Mouse (Mus musculus): ENCODE data around the gene Mllt3.

The Mllt3 gene

GRCm38 (mm10) chr4:88033216-88033653 lies at the start of gene Mllt3:
Mllt3 (minus strand) TSS chr4:88033364.
- no peaks in the 10 kb centered on the region for H3K9me3 ChIP-seq (ENCODE audit: low read length)
- peaks cover 50% of the 10 kb centered on the region for H3K27me3 ChIP-seq (ENCODE audit: insufficient read depth, low read length)
- peaks cover 19% of the 10 kb centered on the region for H3K4me1 ChIP-seq (replicated peaks; ENCODE audit: low read depth, low read length)
- TF ChIP-seq POU5F1 (IDR thresholded peaks at IDR 0.05; ENCODE audit: borderline replicate concordance, low read length): no peak
- H3K36me3 ChIP-seq (ENCODE audit: insufficient read depth, low read length): no peaks in the 10 kb centered on the region
- H3K4me3 ChIP-seq (replicated peaks; ENCODE audit: low read length): peak within 1 kb of the TSS; percentile 84

GRCm38 (mm10) chr4:88082381-88082780 lies 49.2 kb upstream of the Mllt3 start:
- Histone ChIP-seq H3K4me3 (replicated peaks; ENCODE audit: low read length) (no peak overlapping the region), H3K27me3 (ENCODE audit: insufficient read depth, low read length) (no peaks in the 10 kb centered on the region), H3K9me3 (ENCODE audit: low read length) (no peaks in the 10 kb centered on the region), H3K36me3 (ENCODE audit: insufficient read depth, low read length) (no peaks in the 10 kb centered on the region), H3K4me1 (replicated peaks; ENCODE audit: low read depth, low read length) (peaks cover 6% of the 10 kb centered on the region)
- TF ChIP-seq CTCF (conservative IDR thresholded peaks at IDR 0.05; ENCODE audit: low read length): no peak
- TF ChIP-seq POU5F1 (IDR thresholded peaks at IDR 0.05; ENCODE audit: borderline replicate concordance, low read length): no peak
- TF ChIP-seq NANOG (IDR thresholded peaks at IDR 0.05; ENCODE audit: borderline replicate concordance, low read length): no peak

- Histone ChIP-seq H3K9me3 (ENCODE audit: low read length) (no peaks in the 10 kb centered on the region), H3K4me3 (replicated peaks; ENCODE audit: low read length) (no peak overlapping the region), H3K36me3 (ENCODE audit: insufficient read depth, low read length) (no peaks in the 10 kb centered on the region), H3K4me1 (replicated peaks; ENCODE audit: low read depth, low read length) (peaks cover 6% of the 10 kb centered on the region), H3K27me3 (ENCODE audit: insufficient read depth, low read length) (no peaks in the 10 kb centered on the region)
- TF ChIP-seq POU5F1 (IDR thresholded peaks at IDR 0.05; ENCODE audit: borderline replicate concordance, low read length) (no peak), NANOG (IDR thresholded peaks at IDR 0.05; ENCODE audit: borderline replicate concordance, low read length) (no peak), CTCF (conservative IDR thresholded peaks at IDR 0.05; ENCODE audit: low read length) (no peak)
Measured at GRCm38 (mm10) chr4:88081885-88082284, 48.7 kb upstream of the Mllt3 start.

- H3K36me3 ChIP-seq (ENCODE audit: insufficient read depth, low read length): no peaks in the 10 kb centered on the region
- no peaks in the 10 kb centered on the region for H3K9me3 ChIP-seq (ENCODE audit: low read length)
- H3K27me3 ChIP-seq (ENCODE audit: insufficient read depth, low read length): no peaks in the 10 kb centered on the region
- TF ChIP-seq NANOG (IDR thresholded peaks at IDR 0.05; ENCODE audit: borderline replicate concordance, low read length): no peak
- TF ChIP-seq POU5F1 (IDR thresholded peaks at IDR 0.05; ENCODE audit: borderline replicate concordance, low read length): no peak
- TF ChIP-seq CTCF (conservative IDR thresholded peaks at IDR 0.05; ENCODE audit: low read length): no peak
- no peak overlapping the region for H3K4me3 ChIP-seq (replicated peaks; ENCODE audit: low read length)
- peaks cover 6% of the 10 kb centered on the region for H3K4me1 ChIP-seq (replicated peaks; ENCODE audit: low read depth, low read length)
Measured at GRCm38 (mm10) chr4:88081417-88081816, 48.3 kb upstream of the Mllt3 start.

- Histone ChIP-seq H3K4me1 (replicated peaks; ENCODE audit: low read depth, low read length) (peaks cover 6% of the 10 kb centered on the region), H3K9me3 (ENCODE audit: low read length) (no peaks in the 10 kb centered on the region), H3K27me3 (ENCODE audit: insufficient read depth, low read length) (no peaks in the 10 kb centered on the region), H3K36me3 (ENCODE audit: insufficient read depth, low read length) (no peaks in the 10 kb centered on the region), H3K4me3 (replicated peaks; ENCODE audit: low read length) (no peak overlapping the region)
- TF ChIP-seq NANOG (IDR thresholded peaks at IDR 0.05; ENCODE audit: borderline replicate concordance, low read length): no peak
- no peak for TF ChIP-seq CTCF (conservative IDR thresholded peaks at IDR 0.05; ENCODE audit: low read length)
- TF ChIP-seq POU5F1 (IDR thresholded peaks at IDR 0.05; ENCODE audit: borderline replicate concordance, low read length): no peak
Measured at GRCm38 (mm10) chr4:88078983-88079382, 45.8 kb upstream of the Mllt3 start.

- no peak for TF ChIP-seq NANOG (IDR thresholded peaks at IDR 0.05; ENCODE audit: borderline replicate concordance, low read length)
- no peak for TF ChIP-seq CTCF (conservative IDR thresholded peaks at IDR 0.05; ENCODE audit: low read length)
- Histone ChIP-seq H3K4me1 (replicated peaks; ENCODE audit: low read depth, low read length) (peaks cover 6% of the 10 kb centered on the region), H3K4me3 (replicated peaks; ENCODE audit: low read length) (no peak overlapping the region), H3K27me3 (ENCODE audit: insufficient read depth, low read length) (no peaks in the 10 kb centered on the region), H3K36me3 (ENCODE audit: insufficient read depth, low read length) (no peaks in the 10 kb centered on the region), H3K9me3 (ENCODE audit: low read length) (no peaks in the 10 kb centered on the region)
Measured at GRCm38 (mm10) chr4:88075388-88075787, 42.2 kb upstream of the Mllt3 start.

GRCm38 (mm10) chr4:88046280-88046679 lies 13.1 kb upstream of the Mllt3 start:
- Histone ChIP-seq H3K4me1 (replicated peaks; ENCODE audit: low read depth, low read length) (no peaks in the 10 kb centered on the region), H3K27me3 (ENCODE audit: insufficient read depth, low read length) (no peaks in the 10 kb centered on the region), H3K9me3 (ENCODE audit: low read length) (no peaks in the 10 kb centered on the region), H3K36me3 (ENCODE audit: insufficient read depth, low read length) (no peaks in the 10 kb centered on the region), H3K4me3 (replicated peaks; ENCODE audit: low read length) (no peak overlapping the region)
- TF ChIP-seq CTCF (conservative IDR thresholded peaks at IDR 0.05; ENCODE audit: low read length) (no peak), NANOG (IDR thresholded peaks at IDR 0.05; ENCODE audit: borderline replicate concordance, low read length) (no peak), POU5F1 (IDR thresholded peaks at IDR 0.05; ENCODE audit: borderline replicate concordance, low read length) (no peak)

GRCm38 (mm10) chr4:88045151-88045550 lies 12.0 kb upstream of the Mllt3 start:
- H3K4me3 ChIP-seq (replicated peaks; ENCODE audit: low read length): no peak overlapping the region
- H3K9me3 ChIP-seq (ENCODE audit: low read length): no peaks in the 10 kb centered on the region
- H3K36me3 ChIP-seq (ENCODE audit: insufficient read depth, low read length): no peaks in the 10 kb centered on the region
- H3K4me1 ChIP-seq (replicated peaks; ENCODE audit: low read depth, low read length): no peaks in the 10 kb centered on the region
- TF ChIP-seq CTCF (conservative IDR thresholded peaks at IDR 0.05; ENCODE audit: low read length) (no peak), POU5F1 (IDR thresholded peaks at IDR 0.05; ENCODE audit: borderline replicate concordance, low read length) (no peak), NANOG (IDR thresholded peaks at IDR 0.05; ENCODE audit: borderline replicate concordance, low read length) (no peak)
- no peaks in the 10 kb centered on the region for H3K27me3 ChIP-seq (ENCODE audit: insufficient read depth, low read length)

GRCm38 (mm10) chr4:88035361-88035760 lies 2.2 kb upstream of the Mllt3 start:
- TF ChIP-seq POU5F1 (IDR thresholded peaks at IDR 0.05; ENCODE audit: borderline replicate concordance, low read length) (no peak), CTCF (conservative IDR thresholded peaks at IDR 0.05; ENCODE audit: low read length) (peak; percentile 57)
- Histone ChIP-seq H3K36me3 (ENCODE audit: insufficient read depth, low read length) (no peaks in the 10 kb centered on the region), H3K27me3 (ENCODE audit: insufficient read depth, low read length) (peaks cover 39% of the 10 kb centered on the region), H3K9me3 (ENCODE audit: low read length) (no peaks in the 10 kb centered on the region), H3K4me3 (replicated peaks; ENCODE audit: low read length) (no peak overlapping the region), H3K4me1 (replicated peaks; ENCODE audit: low read depth, low read length) (peaks cover 19% of the 10 kb centered on the region)
